In genomic region chr3:90256731-90257530, GRCm38 (mm10) we compare ENCODE assay signal across 16 mouse cellular contexts. TPM values are rescaled to one million over a fixed set of nuclear protein-coding genes. Genes with fewer than 3 reads are reported as not detected.
DNase-seq lines count a peak whose midpoint lies in the region; ATAC-seq and TF ChIP-seq lines count a peak whose summit lies in the region.
"Had no signal": no experiment of that assay in that cellular context is flagged by ENCODE, and none has a peak within 500 bp of the region (broad histone marks: within the 10 kb centered on the region; RNA-seq: fewer than 3 reads in every experiment).

No protein-coding gene starts in this region.

- H3K79me2 ChIP-seq in CH12.LX (replicated peaks; ENCODE audit: control insufficient read depth, extremely low read depth, insufficient read depth, poor library complexity, severe bottlenecking): peaks cover 53% of the 10 kb centered on the region

- H3K9ac ChIP-seq in CH12.LX (ENCODE audit: insufficient read depth, low read depth): peak overlapping the region; percentile 85
- H3K9ac ChIP-seq: hindbrain, embryonic 14.5 days; limb, embryonic 12.5 days; liver, postnatal 0 days; neural tube, embryonic 12.5 days; stomach, embryonic 15.5 days had no signal

- peak; percentile 14; the same call in 1 of the 2 replicates for ATAC-seq in cerebellum, adult (ENCODE audit: insufficient number of reproducible peaks, low FRiP score, low TSS enrichment)
- ATAC-seq: intestine, postnatal 0 days; liver, postnatal 0 days had no signal

- peak overlapping the region; percentile 82 for H3K27ac ChIP-seq in CH12.LX (ENCODE audit: insufficient read depth, low read depth)
- no peak overlapping the region for H3K27ac ChIP-seq in left cerebral cortex, adult 2 months
- H3K27ac ChIP-seq: hindbrain, embryonic 14.5 days; limb, embryonic 12.5 days; macrophage; neural tube, embryonic 12.5 days; stomach, embryonic 15.5 days had no signal

- H3K4me3 ChIP-seq in CH12.LX (replicated peaks in 1 of 3; ENCODE audit: low read depth in 2 of 3, low read length in 2 of 3, poor library complexity in 1 of 3): peak overlapping the region; percentile 91 to 95 (median 93)
- no peak overlapping the region for H3K4me3 ChIP-seq in left cerebral cortex, adult 2 months
- H3K4me3 ChIP-seq: erythroblast, embryonic 14.5 days; limb, embryonic 12.5 days; neural tube, embryonic 12.5 days; stomach, embryonic 15.5 days had no signal

- no peak for TF ChIP-seq EP300 in CH12.LX (IDR thresholded peaks at IDR 0.05; ENCODE audit: low read length)

- dilution Hi-C loops in CH12.LX (cut with MboI; ENCODE audit: extremely low pct_ligation_motif_present, extremely low pct_unique_long_range_greater_than_20kb, low sequenced_read_pairs): no loop called here

- no peaks in the 10 kb centered on the region for H3K9me3 ChIP-seq in CH12.LX (replicated peaks; ENCODE audit: low read length)
- H3K9me3 ChIP-seq: limb, embryonic 12.5 days; neural tube, embryonic 12.5 days; stomach, embryonic 15.5 days had no signal

- intact Hi-C loops in heart, postnatal 14 days (cut with DNase I): no loop called here
- intact Hi-C loops in left cerebral cortex, adult 2 months (cut with DNase I): no loop called here

- H3K27me3 ChIP-seq in CH12.LX (replicated peaks): no peaks in the 10 kb centered on the region
- H3K27me3 ChIP-seq: limb, embryonic 12.5 days; neural tube, embryonic 12.5 days; stomach, embryonic 15.5 days had no signal

- H3K4me1 ChIP-seq in CH12.LX (ENCODE audit: control insufficient read depth in 1 of 2, insufficient read depth in 2 of 2): peaks cover 11 to 51% of the 10 kb centered on the region in 2 experiments

- in situ Hi-C loops in CH12.LX (cut with MboI; ENCODE audit: low pct_ligation_motif_present, low pct_unique_long_range_greater_than_20kb, low sequenced_read_pairs): no loop called here

- no peak for TF ChIP-seq POLR2A in CH12.LX (IDR thresholded peaks at IDR 0.05; ENCODE audit: low read depth, low read length)

- TF ChIP-seq RAD21 in CH12.LX (IDR thresholded peaks at IDR 0.05; ENCODE audit: low read depth, low read length): no peak

- peak overlapping the region; percentile 46 for H3K4me2 ChIP-seq in CH12.LX (ENCODE audit: insufficient read depth, low read depth, poor library complexity, severe bottlenecking)
- H3K4me2 ChIP-seq: limb, embryonic 12.5 days; stomach, embryonic 15.5 days had no signal

- no peak for TF ChIP-seq CTCF in CH12.LX (conservative IDR thresholded peaks at IDR 0.05 in 1 of 2, IDR thresholded peaks at IDR 0.05 in 1 of 2; ENCODE audit: low read depth in 2 of 2, low read length in 2 of 2)
- TF ChIP-seq CTCF in left cerebral cortex, adult 2 months (IDR thresholded peaks at IDR 0.05): no peak

- peaks cover 49 to 51% of the 10 kb centered on the region in 2 experiments for H3K36me3 ChIP-seq in CH12.LX (replicated peaks in 1 of 2; ENCODE audit: control insufficient read depth in 1 of 2, insufficient read depth in 1 of 2, low read length in 1 of 2)

- DNase-seq in heart, adult 11 months: peak; percentile 91
- DNase-seq in heart, postnatal 14 days: no peak
- no peak for DNase-seq in CH12.LX (ENCODE audit: extremely low read depth)
- peak; percentile 98 to 99 for DNase-seq in cerebellum, postnatal 25 days
- no peak for DNase-seq in layer of hippocampus, postnatal 10 days (ENCODE audit: low spot score in 2 of 2)
- DNase-seq in left cerebral cortex, adult 2 months (ENCODE audit: extremely low spot score in 1 of 2, low spot score in 2 of 2): no peak
- DNase-seq: liver, postnatal 0 days had no signal

TF ChIP-seq in CH12.LX, 34 proteins besides CTCF, POLR2A, EP300 and RAD21:
- TF ChIP-seq ZMIZ1 (IDR thresholded peaks at IDR 0.05; ENCODE audit: low read depth, low read length): no peak
- no peak for TF ChIP-seq ETS1 (conservative IDR thresholded peaks at IDR 0.05; ENCODE audit: low read depth, low read length)
- TF ChIP-seq TCF12 (IDR thresholded peaks at IDR 0.05; ENCODE audit: low read depth, low read length): peak; percentile 45; the same call in 1 of the 2 replicates
- TF ChIP-seq BHLHE40 (IDR thresholded peaks at IDR 0.05; ENCODE audit: low read depth, low read length): no peak
- TF ChIP-seq HCFC1 (IDR thresholded peaks at IDR 0.05; ENCODE audit: low read depth, low read length): peak; percentile 21; the same call in 1 of the 2 replicates
- TF ChIP-seq IRF4 (IDR thresholded peaks at IDR 0.05; ENCODE audit: low read depth, low read length): peak; percentile 30; the same call in 1 of the 2 replicates

RNA-seq across cellular contexts. Expression of gene Crtc2, which starts 3.0 kb away (rescaled TPM):
- 10 to 100 TPM; 19.5 to 21.7 TPM for total RNA-seq in heart, postnatal 14 days (2021)
- total RNA-seq in CH12.LX (2012; rRNA removed): 13.5 and 14.1 TPM in 2 replicates
- 5.4 and 6.1 TPM in 2 replicates for total RNA-seq in CH12.LX (2014; rRNA removed)
- polyA plus RNA-seq in CH12.LX (2012; ENCODE audit: insufficient read length, low read depth): 62.1 and 69.8 TPM in 2 replicates
- total RNA-seq in layer of hippocampus, postnatal 10 days (2021): 10 to 100 TPM; 29.8 to 34.6 TPM
- total RNA-seq in left cerebral cortex, adult 2 months (2021): 10 to 100 TPM; 39.5 to 43.6 TPM

RNA-seq across cellular contexts. Expression of gene Dennd4b, which starts 8.1 kb away (rescaled TPM):
- total RNA-seq in heart, postnatal 14 days (2021): 10 to 100 TPM; 21.1 to 23.6 TPM
- 27.8 and 28.1 TPM in 2 replicates for total RNA-seq in CH12.LX (2012; rRNA removed)
- 9.4 and 9.8 TPM in 2 replicates for total RNA-seq in CH12.LX (2014; rRNA removed)
- polyA plus RNA-seq in CH12.LX (2012; ENCODE audit: insufficient read length, low read depth): 34.4 and 45.3 TPM in 2 replicates
- total RNA-seq in layer of hippocampus, postnatal 10 days (2021): 10 to 100 TPM; 23.1 to 28.8 TPM
- total RNA-seq in left cerebral cortex, adult 2 months (2021): 10 to 100 TPM; 35.0 to 36.7 TPM

RNA-seq across cellular contexts. Expression of gene Slc39a1, which starts 9.0 kb away (rescaled TPM):
- 10 to 100 TPM; 94.0 to 95.4 TPM for total RNA-seq in heart, postnatal 14 days (2021)
- total RNA-seq in CH12.LX (2012; rRNA removed) (42.2 and 44.4 TPM in 2 replicates), CH12.LX (2014; rRNA removed) (22.9 and 23.8 TPM in 2 replicates)
- 40.4 and 40.7 TPM in 2 replicates for polyA plus RNA-seq in CH12.LX (2012; ENCODE audit: insufficient read length, low read depth)
- total RNA-seq in layer of hippocampus, postnatal 10 days (2021): 10 to 100 TPM; 48.6 to 52.3 TPM
- 10 to 100 TPM; 38.8 to 43.0 TPM for total RNA-seq in left cerebral cortex, adult 2 months (2021)

RNA-seq across cellular contexts. Expression of gene Creb3l4, which starts 13.6 kb away (rescaled TPM):
- not detected for total RNA-seq in heart, postnatal 14 days (2021)
- total RNA-seq in CH12.LX (2012; rRNA removed) (0.25 and 0.89 TPM in 2 replicates), CH12.LX (2014; rRNA removed) (0.21 and 0.72 TPM in 2 replicates)
- polyA plus RNA-seq in CH12.LX (2012; ENCODE audit: insufficient read length, low read depth): 0.59 and 0.70 TPM in 2 replicates
- not detected for total RNA-seq in layer of hippocampus, postnatal 10 days (2021)
- total RNA-seq in left cerebral cortex, adult 2 months (2021): under 1 TPM; 0.42 to 0.50 TPM
- total RNA-seq: layer of hippocampus, postnatal 25 days had no signal
- polyA plus RNA-seq: erythroblast, embryonic 14.5 days had no signal

RNA-seq across cellular contexts. Expression of gene Jtb, which starts 25.5 kb away (rescaled TPM):
- 10 to 100 TPM; 44.9 to 48.9 TPM for total RNA-seq in heart, postnatal 14 days (2021)
- total RNA-seq in CH12.LX (2012; rRNA removed) (50.8 and 62.9 TPM in 2 replicates), CH12.LX (2014; rRNA removed) (54.2 and 70.3 TPM in 2 replicates)
- 67.4 and 73.6 TPM in 2 replicates for polyA plus RNA-seq in CH12.LX (2012; ENCODE audit: insufficient read length, low read depth)
- total RNA-seq in layer of hippocampus, postnatal 10 days (2021): 10 to 100 TPM; 50.2 to 59.4 TPM
- 10 to 100 TPM; 43.8 to 49.5 TPM for total RNA-seq in left cerebral cortex, adult 2 months (2021)

Comparison
In these comparisons a context has a peak if more than half of its experiments do, and no peak if none do; other contexts are left out.
1. DNase-seq: peak in heart, adult 11 months (single experiment) and cerebellum, postnatal 25 days (2 of 2); none in heart, postnatal 14 days (0 of 2), CH12.LX (single experiment), layer of hippocampus, postnatal 10 days (0 of 2) and left cerebral cortex, adult 2 months (0 of 2).